Mouse (Mus musculus) urinary bladder, adult 18-20 months (tissue): ENCODE data around the gene Shbg.

Source experiments
- DNase-seq, 2 experiments: peaks; one replicate each; pipeline ENCODE4 v3.0.0; 2022; ENCODE audit warnings: low spot score in 2 of 2, mixed read lengths in 2 of 2

The Shbg gene

DNA sequence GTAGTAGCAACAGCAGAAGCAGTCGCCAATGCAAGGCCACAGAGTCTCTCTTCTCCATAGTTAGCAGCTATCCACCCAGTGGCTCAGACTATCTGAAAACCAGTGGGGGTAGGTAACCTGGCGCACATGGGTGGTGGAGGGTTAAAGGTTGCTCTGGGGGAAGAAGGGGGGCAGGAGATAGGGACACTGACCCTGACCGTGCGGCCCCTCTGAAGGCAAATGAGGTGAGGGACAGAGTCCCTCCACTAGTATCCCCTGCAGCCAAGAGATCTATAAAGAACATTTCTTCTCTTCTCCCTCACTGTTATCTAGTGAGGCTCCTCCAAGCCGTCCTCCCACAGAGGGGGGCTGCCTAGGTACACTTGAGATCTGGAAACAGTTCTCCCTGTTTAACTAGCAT is at the start of gene Shbg:
Gene Shbg (minus strand): TSS at position 101 of the 400 bp plus-strand sequence.
- no peak for DNase-seq

DNA sequence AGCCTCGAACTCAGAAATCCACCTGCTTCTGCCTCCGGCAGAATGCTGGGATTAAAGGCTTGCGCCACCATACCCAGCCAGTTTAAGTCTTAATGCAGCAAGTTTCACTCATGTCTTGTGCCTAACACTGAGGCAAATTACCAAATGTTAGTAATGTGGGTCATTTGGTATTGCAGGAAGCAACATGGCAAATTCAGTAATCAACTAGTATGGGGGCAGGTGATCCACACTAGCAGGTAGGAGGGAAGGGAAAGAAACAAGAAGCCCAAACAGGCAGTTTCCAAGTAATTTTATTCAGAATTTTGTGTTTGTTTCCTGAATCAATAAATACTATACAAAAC is 48.9 kb upstream of the Shbg start:
- DNase-seq = no peak

DNA sequence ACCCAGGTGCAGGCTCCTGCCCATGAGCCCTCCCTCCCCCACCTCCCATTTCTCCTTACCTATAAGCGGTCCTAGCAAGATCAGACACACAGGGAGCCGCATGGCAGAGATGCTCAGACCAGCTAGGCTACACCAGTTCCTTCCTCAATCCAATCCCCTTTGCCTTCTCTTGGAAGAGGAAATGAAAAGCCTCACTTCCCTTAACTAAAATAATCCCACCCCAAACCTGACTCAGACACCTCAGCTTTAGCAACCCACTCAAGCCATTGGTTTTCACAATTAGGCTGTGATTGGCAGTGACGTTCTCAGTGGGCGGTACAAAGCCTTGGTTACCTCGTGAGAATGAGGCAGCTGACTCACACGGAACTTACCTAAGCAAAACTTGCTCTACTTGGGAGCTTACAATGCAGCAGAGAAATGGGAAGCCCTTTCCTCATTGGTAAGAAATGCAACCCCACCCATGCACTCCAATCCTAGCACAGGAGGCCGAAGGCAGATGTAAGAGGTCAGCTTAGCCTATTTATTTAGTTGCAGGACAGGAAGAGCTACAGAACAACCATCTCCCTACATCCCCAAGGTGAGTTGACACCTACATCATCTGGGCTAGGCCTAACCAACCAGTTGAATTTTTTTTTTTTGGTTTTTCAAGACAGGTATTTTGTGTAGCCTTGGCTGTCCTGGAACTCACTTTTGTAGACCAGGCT is 48.4 kb upstream of the Shbg start, which contains the start of gene Cd68:
Gene Cd68 (minus strand): TSS at position 193 of the 704 bp plus-strand sequence.
- no peak for DNase-seq

DNA sequence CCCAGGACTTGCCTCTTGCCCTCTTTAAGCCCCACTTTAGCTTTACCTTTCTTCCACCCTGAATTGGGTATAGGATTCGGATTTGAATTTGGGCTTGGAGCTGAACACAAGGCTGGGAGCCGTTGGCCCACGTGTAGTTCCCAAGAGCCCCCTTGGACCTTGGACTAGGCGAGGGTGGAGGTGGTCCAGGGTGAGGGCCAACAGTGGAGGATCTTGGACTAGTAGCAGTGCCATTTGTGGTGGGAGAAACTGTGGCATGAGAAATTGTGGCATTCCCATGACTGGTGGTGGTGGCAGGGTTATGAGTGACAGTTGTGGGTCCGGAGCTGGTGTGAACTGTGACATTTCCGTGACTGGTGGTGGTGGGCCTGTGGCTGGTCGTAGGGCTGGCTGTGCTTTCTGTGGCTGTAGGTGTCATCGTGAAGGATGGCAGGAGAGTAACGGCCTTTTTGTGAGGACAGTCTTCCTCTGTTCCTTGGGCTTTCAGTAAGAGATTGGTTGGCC is 47.8 kb upstream of the Shbg start:
- no peak for DNase-seq

DNA sequence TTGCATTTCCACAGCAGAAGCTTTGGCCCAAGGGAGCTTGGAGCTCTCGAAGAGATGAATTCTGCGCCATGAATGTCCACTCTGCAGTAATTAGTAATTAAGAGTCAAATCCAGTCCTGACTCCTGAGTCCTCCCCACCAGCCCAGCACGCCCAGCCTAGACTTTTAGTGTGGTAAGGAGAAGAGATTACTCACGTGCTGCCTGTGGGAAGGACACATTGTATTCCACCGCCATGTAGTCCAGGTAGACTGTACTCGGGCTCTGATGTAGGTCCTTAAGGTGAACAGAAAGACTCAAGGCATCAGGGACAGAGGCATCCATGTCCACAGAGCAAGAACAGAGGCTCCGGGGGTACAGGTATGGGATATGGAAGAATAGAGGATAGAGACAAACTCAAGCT is 47.1 kb upstream of the Shbg start:
- no peak for DNase-seq

DNA sequence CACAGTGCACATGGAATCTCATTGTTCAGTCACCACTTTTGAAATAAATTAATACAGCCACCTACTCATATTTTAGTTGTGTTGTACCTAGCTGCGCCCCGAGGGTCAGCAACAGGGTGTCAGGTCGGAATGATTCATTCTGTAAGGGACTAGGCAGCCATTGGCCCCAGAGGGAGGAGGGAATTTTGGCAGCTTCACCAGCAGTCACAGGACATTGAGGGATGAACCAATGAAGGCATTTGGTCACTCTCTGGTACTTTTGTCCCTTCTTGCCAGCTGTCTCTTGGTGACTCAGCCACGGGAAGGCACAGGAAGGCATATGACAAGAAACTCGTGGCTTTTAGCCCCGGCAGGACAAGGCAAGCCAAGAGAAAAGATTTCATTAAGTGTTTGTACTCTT is 46.1 kb upstream of the Shbg start:
- no peak for DNase-seq

DNA sequence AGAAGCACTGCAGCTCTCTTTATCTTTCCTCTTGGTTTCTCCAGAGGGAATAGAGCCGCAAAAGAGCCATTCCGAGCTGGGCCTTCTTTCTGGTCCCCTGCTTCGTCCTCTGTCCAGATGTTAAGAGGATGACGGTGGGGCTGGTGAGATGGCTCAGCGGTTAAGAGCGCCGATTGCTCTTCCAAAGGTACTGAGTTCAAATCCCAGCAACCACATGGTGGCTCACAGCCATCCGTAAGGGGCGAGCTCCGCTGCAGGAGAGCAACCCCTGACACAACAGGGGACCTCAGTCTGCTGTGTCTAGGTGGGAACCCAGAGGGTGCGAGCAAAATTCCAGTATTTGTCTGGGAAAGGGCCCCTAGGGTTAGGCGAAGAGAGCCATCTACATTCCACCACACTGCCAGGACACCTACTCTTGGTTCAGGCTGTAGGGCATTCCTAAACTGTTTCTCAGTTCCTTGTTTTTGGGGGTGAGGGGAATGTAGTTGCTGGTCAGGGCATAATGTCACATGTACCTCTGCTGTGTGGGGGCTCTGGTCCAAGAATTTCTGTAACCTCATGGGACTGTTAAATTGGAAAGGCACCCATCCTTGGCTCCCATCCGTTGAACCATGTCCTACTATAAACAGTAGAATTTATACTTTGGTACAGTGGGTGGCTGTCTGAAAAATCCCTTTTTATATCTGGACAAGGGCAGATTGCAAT is 45.4 kb upstream of the Shbg start:
- DNase-seq = no peak

DNA sequence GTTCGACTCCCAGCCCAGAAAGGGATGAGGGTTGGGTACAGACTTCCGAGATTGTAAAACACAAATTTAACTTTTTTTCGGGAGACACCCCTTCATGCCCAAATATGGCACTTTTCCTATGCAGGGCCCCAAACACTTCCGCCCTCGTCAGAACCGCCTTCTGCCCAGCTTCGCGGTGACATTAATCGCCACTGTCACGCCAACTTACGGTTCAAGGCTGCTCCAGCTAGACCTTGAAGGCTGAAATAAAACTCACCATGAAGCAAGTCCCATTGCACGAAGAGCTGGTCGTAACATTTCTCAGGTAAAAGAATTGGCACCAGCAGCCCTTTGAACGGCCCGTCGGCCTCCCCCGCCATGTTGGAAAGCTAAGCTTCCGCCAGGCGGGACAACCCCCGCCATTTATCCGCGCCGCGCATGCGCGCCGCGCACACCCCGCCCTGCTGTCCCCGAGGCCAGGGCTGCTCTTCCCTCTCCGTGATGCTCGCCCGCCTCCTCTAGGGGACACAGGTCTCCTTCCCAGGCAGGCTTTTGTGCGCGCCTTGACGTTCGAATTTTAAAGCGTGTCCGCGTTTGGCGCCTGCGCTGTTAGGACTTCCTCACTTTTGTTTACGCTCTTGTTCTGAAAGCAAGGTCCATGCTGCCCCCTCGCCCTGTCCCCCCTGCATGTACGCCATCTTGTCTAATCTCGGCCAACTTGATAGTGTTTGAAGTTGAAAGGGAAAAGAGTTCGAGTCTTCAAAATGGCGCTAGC is 44.7 kb upstream of the Shbg start, which contains the start of gene Mpdu1:
Gene Mpdu1 (minus strand): TSS at position 430 of the 754 bp plus-strand sequence.
- DNase-seq = peak; percentile 86 to 90

DNA sequence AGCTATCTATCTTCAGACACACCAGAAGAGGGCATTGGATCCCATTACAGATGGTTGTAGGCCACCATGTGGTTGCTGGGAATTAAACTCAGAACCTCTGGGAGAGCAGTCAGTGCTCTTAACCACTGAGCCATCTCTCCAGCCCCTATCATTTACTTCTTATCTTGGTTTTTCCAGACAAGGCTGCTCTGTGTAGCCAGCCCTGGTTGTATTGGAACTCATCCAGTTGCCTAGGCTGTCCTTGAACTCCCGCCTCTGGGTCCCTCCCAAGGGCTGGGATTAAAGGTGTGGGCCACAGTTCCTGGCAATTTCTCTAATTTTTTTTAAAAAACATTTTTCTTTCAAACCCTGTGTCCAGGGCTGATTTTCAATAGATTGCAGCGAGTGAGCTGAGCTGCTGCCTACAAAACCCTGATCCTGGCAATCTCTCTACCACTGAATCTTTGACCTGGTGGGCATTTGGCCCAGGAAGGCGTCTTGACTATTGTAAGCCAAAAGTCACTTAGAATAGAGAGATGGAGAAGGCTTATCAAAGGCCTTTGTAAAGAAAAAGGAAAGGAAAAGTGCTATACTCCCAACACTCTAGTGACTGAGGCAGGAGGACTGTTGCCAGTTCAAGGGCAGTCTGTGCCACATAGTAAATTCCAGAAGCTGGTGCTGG is 43.6 kb upstream of the Shbg start:
- no peak for DNase-seq

DNA sequence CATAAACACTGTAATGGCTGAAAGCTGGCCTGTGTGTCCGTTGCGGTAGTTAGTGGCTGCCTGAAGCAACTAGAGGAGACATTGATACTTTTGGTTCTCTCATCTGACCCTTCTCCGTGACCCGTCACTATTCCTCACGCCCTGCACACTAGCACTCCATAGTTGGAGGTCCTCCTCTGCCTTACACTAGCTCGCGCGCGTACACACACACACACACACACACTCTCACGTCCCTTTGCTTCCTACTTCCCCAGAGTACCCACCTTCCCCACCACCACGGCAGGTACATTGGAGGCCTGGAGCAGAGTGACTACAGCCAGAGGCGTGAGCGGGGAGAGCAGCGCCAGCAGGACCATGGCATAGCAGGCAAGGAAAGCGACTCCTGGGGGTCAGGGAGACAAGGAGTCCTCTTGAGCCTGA is 39.8 kb upstream of the Shbg start:
- DNase-seq = no peak

DNA sequence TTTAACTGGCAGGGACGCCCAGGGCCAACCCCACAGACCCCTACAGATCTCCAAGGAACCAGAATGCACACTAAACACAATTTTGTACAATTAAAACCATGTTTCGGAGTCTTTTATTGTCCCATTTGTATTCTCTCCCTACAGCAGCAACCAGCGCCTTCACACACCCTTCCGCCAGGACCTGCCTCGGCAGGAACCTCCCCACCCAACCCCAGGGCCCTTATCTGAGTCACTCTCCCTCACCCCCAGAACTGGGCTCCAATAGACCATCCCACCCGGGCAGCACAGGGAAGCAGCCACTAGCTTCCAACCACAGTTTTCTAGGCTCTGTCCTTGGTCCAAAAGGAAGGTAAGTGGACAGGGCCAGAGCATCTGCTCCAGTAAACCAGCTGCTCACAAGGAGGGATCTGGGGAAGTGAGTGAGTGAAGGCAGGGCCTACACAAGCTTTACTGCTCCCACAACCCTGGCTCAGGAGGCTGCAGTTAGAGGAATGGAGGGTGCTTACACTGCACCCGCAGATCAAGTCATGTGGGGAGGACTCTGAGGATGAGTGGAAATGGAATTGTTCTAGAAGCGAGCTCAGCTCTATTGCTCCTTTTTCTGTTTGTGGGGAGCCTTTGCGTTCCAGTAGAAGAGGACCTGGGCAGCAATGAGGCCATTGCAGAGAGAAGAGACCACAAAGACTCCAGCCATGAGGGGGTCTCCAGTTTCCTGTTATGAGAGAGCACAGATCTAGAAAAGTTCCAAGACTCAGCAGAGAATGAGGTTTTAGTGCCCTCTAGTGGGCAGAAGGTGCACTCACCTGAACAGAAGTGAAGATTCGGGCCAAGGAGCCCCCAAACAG is 39.1 kb upstream of the Shbg start:
- DNase-seq = peak in 1 of 2 experiments; percentile 66

DNA sequence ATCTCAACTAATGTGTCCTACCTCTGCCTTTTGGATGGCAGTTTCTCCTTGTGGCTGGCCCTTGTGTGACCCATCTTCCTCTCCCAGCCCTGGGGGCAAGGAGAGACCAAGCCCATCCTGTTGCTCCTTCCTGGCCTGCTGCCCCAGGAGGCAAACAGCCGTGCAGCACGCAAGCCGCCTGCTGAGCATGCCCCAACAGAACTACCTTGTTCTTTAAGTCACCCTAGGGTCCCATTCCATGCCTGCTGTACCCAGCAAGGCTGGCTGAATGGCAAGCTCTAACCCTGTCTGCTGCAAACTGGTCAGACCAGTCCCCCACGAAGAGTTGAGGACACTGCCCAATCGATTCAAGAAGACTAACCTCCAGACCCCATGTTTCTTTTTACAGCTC is 38.4 kb upstream of the Shbg start:
- peak; percentile 55 to 68 for DNase-seq

DNA sequence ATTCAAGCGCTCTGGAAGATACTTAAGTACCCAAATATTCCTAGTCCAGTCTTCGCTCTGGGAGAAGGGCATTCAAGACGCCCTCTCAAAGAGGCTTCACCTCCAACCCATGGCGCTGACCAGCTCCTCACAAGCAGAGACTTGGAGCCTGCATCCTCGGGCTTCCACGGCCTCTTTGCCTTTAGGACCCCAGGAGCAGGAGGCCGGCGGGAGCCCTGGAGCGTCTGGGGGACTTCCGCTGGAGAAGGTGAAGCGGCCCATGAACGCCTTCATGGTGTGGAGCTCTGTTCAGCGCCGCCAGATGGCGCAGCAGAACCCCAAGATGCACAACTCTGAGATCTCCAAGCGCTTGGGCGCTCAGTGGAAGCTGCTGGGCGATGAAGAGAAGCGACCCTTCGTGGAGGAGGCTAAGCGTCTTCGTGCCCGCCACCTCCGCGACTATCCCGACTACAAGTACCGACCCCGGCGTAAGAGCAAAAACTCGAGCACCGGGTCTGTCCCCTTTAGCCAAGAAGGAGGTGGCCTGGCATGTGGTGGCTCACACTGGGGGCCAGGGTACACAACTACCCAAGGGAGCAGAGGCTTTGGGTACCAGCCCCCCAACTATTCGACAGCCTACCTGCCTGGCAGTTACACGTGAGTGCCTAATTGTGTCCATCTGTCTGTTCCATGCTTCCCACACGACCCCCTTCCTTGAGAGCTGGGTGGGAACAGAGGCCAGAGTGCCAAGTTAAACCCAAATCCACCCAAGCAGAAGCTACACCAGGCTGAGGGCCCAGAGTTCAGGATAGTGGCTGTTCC is 37.8 kb upstream of the Shbg start, which contains the start of gene Sox15:
Gene Sox15 (plus strand): TSS at position 51 of the 801 bp plus-strand sequence.
- peak; percentile 50 to 76 for DNase-seq

DNA sequence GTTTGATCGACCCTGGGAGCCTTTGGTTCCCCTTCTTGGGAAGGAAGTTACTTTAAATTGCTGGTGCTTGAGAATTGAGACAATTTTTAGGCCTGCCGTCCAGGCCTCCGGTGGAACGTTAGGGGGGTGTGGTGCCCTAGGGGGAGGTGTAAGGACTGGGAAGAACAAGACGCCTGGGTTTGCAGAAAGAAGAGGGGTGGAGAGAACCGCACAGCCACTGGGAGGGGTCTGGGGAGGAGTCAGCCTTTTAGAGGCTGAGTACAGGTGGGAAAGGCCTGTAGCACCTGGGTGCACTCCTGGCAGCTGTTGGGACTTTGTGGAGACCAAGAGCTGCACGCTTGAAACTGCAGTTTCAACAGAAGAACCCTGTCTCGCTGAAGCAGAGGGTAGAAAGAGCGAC is 37.1 kb upstream of the Shbg start:
- no peak for DNase-seq

DNA sequence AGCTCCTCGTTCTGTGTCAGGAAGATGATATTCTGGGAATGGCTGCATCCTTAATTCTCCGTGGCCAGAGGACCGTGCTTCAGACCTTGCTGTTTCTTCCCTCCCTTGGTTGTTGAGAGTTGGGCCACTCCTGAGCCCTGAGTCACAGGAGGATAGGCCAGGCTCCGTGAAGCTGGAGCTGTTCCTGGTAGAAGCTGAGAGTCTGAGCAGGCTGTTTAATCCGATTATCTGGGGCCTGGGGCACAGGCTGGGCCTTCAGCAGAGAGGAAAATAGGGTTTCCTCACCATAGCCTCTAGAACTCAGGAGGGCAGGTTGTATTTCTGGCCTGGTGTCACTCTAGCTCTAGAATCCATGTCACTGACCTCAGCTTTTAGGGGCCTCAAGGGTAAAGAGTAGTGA is 35.7 kb upstream of the Shbg start:
- DNase-seq = no peak

DNA sequence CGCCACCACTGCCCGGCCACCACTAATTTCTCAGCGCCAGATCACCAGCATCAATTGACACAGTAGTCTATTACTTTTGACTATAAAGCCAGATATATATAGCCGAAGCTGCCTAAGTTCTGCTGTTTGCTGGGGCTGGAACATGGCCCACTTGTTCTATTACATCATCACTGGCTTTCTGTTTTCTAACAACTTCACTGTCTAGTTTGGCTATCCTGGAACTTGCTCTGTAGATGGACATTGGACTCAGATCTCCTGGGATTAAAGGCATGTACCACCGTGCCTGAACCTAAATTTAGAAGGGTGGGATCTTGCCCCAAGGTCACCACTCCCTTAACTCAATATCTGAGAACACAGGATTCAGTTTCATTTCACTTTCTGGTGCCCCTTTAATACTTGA is 28.2 kb upstream of the Shbg start:
- no peak for DNase-seq

DNA sequence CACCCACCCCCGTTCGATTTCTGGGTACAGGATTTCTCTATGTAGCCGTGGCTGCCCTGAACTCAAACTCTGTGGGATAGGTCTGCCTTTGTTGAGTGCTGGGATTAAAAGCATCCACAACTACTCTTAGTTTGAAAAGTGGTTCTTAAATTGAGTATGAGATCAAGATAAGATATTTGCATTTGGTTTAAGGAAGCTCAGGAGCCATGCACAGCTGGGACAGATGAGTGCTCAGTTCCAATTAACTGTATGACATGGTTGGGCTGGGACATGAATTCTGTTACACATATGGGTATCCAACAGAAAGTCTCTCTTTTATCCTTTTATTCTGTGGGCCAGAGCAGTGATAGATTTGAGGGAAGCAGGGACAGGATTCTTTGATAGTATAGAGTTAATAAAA is 17.8 kb upstream of the Shbg start:
- DNase-seq = no peak

DNA sequence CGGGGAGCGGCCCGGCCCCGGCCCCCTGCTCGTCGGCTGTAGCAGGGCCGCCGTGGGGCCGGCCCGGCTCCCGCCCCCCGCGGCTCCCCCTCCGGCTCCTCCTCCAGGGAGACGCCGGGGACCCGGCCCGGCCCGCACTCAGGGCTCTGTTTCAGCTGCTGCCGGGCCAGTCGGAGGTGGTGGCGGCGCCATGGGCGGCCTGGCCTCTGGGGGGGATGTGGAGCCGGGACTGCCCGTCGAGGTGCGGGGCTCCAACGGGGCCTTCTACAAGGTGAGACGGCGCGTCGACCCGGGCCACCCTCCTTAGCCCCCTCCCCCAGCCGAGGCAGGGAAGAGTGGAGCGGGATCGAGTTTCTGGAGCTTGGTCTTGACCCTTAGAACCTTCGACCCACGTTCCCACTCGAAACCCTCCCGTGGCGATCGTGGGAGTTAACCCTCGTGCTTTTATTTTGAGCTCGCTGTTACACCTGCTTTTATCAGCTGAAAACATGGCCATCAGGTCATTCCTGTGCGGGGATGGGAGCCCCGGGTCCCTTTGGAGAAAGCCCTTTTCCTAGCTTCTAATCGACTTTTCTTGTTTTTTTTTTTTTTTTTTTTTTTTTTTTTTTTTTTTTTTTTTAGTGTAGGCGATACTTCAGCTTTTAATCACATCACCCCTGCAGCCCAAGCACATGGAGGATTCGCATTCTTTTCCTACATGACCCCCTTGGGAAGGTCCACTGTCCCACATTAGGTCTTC is 15.6 kb upstream of the Shbg start:
- peak in 1 of 2 experiments; percentile 46 for DNase-seq
